Mouse (Mus musculus): Measurements from ENCODE around the gene Abcc9.

GRCm38 (mm10) chr6:142710690-142711089 lies 8.6 kb upstream of the Abcc9 start:
- no peak for TF ChIP-seq EP300 (IDR thresholded peaks at IDR 0.05; ENCODE audit: low read depth)
- TF ChIP-seq CTCF (IDR thresholded peaks at IDR 0.05; ENCODE audit: low read depth): no peak
